Mouse (Mus musculus) granulocyte monocyte progenitor cell, adult 5-6 weeks (primary cell): ENCODE measurements around the gene Coa3. TPM values are rescaled to one million over a fixed set of nuclear protein-coding genes. Genes with fewer than 3 reads are reported as not detected.
A peak's percentile ranks its signal among the peaks of the same experiment; 100 is the strongest.

ENCODE experiments used
- ATAC-seq: replicated peaks from 2 replicates; pipeline ENCODE4 v1.8.0; 2016; ENCODE audit warnings: mild to moderate bottlenecking, moderate TSS enrichment, inconsistent platforms; ENCODE audit not compliant: poor library complexity, severe bottlenecking
- total RNA-seq, 2 experiments: library from RNA; stranded (forward) in 1 of 2; stranded (reverse) in 1 of 2; fragments of 200-712, 200-1000 nt in 1 of 2; fragments of >200 nt in 1 of 2; fragmentation: Nextera tagmentation in 1 of 2; gene quantifications; 2 replicates each; pipeline ENCODE4 v1.2.3; 2014 to 2017

Gene Coa3
- total RNA-seq, 2 experiments from 2014 or later = 35.5 to 53.2 TPM

DNA sequence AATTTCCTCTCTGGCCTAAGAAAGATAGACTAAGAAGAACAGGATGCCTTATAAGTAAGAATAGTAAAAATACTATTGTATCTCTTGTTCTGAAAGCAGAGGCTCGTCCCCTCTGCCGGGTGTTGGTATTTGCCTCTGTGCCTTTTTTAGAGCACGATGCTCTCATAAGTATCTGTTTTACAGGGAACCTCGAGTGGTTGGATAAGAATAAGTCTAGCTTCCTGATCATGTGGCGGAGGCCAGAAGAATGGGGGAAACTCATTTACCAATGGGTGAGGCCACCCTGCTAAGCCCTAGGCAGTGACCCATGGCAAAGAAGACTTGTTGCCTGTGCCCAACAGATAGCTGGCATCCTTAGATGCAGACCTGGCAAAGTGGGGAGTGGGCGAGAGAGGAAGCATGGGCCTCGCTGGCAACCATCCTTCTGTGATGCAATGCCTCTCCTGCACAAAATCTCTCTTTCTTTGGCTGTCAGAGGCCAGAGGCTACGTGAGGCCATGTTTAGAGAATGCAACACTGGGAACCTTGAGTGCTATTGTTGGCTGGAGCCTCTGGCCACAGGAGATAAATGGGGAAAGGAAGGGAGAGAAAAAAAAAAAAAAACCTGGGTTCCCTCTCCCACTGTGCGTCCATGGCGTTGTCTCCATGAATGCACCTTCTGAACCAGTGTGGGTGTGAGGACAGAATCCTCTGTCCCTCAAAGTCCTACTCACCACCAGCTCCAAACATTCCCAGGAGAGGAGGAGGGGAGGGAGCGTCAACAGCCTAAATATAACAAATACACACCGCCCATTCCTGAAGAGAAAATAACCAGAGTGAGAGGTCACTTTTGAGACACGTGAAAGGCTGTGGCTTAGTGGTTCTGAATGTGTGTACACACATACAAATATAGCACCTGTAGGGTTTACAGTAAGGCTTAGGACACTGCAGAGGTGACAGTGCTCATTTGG, 22.8 kb downstream of the Coa3 start:
- ATAC-seq = no peak

GRCm38 (mm10) chr11:101253613-101254389, 25.1 kb downstream of the Coa3 start, which contains the start of gene Vps25:
Gene Vps25, plus strand, starts transcription at chr11:101253707.
- peak; percentile 96 for ATAC-seq

DNA sequence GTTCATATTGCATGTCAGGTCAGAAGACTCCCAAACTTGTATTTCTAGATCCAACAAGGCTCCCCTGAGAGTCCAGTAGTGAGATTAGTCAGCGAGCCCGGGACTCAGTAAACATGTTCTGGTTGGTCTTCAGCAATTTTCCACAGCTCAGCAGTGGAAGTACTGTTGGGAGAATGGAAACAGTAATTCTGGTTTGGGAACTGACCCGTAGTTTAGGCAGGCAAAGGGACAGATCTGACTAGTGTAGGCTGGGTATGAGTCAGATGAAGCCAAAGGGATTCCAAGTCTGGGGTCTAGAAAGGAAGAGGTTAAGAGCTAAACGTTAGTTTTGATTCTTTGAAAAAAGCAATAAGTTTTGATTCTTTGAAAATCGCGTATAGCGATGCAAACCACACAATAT, 26.0 kb downstream of the Coa3 start:
- no peak for ATAC-seq

DNA sequence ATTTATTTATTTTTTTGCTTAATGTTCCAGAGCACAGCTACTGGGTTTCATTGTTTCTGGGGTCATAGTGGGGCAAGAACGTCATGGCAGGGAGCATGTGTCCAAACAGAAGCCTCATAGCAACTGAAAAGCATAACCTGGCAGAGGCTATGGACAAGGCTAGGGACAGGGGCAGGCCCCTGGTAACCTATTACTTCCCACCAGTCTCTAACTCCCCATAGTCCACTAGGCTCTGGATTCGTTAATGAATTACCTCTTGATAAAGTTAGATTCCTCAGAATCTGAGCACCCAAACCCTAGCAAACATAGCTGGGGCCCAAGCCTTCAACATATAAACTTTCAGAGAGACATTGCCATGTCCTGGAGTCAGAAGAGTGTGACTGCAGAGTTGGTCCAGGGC, 27.9 kb downstream of the Coa3 start:
- no peak for ATAC-seq

- ATAC-seq = 0 out of 2 replicates have a peak, but pooled peaks have one; percentile 33
These were observed 30.5 kb downstream of the Coa3 start for GRCm38 (mm10) chr11:101248258-101248994.

GRCm38 (mm10) chr11:101247521-101248030, 31.3 kb downstream of the Coa3 start:
- no peak for ATAC-seq

DNA sequence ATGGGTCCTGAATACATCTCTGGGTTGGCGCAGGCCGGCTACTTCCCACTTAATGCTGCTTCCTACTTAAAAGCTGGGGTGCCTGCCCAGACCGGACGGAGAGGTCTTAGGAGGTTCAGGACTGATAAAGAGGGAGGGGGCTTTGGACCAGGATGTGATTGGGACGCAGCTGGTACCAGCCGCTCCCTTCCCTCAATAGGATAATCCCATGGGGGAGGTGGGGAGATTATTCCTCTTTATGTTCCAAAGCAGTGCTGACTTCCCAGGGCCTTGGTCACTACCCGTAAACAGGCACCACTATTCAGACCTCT, 32.3 kb downstream of the Coa3 start:
- peak; percentile 46 for ATAC-seq

DNA sequence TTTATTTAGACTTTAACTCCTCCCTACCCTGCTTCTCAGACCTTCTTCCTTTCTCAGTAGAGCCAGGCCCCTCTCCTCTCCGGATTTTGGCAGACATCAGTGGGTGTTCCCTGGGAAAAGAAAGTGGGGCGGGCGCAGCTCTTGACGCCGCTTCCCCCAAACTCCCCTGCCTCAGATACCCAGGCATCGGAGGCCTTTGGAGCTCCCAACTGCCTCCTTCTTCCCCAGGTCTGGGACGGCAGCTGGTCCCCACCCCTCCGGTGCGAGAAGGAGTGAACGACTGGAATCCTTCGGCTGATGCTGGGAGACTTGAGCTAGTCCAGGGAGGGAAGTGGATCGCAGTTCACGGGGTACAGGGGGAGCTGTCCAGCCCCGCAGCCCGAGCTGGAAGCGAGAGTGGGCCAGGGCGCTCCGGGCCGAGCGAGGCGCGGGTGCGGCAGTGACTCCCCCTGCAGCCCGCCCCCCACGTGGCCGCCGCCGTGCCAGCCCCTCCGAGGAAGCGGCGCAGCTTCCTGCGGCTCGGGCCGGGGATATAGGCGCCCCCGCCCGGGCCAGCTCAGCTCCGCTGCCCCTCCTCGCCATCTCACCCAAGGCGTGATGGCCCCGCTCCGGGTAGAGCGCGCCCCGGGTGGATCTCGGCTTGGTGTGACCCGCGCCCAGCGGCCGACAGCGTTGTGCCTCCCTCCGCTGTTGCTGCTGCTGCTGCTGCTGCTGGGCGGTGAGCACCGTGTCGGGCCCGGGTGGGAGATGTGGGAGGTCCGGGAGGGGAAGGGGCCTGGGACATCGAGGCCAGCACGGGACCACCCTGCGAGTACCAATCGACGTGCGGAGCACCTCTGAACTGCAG, 32.8 kb downstream of the Coa3 start, which contains the start of gene Ramp2:
Gene Ramp2 (plus strand): TSS at position 174 of the 847 bp plus-strand sequence.
- ATAC-seq = peak; percentile 73

DNA sequence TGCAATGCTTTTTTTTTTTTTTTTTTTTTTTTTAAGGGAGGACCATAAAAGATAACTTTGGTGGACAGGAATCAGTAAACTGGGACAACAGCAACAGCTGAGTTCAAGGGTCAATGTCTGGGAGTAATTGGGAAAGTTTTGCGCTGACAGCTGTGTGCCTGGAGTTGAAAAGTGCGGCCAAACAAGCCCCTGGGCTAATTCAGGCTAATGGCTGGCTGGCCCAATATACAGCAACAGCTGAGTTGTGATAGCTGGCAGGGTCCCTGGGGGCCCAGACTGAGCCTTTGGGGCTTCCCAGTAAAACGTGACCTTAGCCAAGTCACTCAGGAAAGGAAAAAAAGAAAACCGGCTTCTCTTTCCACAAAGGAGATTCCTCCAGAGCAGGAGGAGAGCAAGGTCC, 33.8 kb downstream of the Coa3 start:
- ATAC-seq = no peak

DNA sequence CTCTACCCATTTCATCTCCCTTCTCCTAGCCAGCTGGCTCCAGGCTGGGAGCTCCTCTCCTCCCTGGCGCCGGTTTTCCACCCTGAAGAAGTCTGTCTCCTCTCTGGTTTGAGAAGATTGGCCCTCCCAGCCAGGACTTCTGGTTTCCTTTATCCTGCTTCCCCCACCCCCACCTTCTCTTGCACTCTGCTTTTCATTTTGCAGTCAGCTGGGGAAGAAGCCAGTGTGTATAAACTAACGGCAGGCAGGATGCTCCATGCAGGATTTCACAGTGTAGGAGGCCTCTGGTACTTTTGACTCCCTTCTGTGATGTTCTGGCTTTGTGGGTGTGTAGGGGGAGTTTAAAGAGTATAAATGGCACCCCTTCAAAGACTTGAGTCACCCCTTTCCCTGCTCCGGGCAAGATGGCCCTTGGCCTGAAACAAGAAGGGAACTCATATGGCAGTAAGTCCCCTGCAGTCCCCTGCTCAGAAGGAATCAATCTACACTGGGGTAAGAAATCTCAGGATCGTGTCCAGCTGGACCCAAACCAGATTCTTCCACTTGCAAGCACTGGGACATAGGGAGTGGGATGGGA, 40.8 kb downstream of the Coa3 start:
- no peak for ATAC-seq

DNA sequence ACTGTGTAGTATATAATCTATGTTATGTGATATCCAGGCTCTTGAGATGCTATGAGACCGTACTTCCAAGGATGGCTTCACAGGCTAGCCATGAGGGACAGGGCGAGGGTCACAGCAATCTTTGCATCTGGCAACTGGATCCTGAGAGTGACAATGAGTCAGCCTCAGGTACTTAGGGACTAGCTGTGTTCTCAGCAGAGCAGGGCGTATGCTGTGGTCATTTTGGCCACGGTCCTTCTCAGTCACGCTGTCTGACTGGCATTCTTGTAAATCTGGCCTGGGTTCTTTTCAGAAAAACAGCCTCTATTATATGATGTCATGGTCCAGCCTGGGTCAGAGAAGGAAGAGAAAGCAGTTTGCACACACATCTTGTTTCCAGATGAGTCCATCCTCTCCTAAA, 42.1 kb downstream of the Coa3 start:
- no peak for ATAC-seq

- no peak for ATAC-seq
These were observed 43.5 kb downstream of the Coa3 start for GRCm38 (mm10) chr11:101235429-101235828.

DNA sequence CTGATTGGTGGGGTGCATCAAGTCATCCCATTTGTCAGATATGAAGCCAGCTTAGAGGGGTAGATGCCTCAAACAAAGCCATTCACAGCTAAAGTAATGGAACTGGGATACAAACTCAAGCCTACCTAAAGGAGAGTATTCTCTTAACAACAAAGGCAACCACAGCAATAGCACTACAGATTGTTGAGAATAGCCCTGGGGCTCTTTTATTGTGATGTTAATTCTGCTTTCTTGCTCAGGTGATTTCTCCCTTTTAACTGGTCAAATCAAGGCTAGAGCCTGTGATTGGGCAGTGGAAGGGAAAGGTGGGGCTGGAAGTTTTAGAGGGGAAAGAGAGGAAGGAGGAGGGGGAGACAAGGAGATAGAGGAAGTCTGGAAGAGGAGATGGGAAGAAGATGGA, 44.8 kb downstream of the Coa3 start:
- no peak for ATAC-seq

DNA sequence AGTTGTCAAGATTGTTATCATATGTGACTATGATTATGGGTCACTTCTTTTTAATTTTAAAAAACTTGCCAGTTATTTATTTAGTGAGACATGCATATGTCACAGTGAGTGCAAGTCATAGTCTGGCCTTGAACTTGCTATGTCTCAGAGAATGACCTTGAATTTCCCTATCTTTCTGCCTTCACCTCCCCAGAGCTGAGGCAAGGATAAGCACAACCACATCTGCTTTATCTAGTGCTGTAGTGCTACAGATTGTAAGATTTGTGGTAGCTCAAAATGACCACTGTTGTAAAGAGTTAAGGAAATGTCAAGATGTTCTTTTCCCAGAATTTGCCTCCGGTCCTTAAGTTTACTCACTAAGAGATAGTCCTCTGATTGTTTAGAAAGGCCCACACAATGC, 45.7 kb downstream of the Coa3 start:
- no peak for ATAC-seq

- ATAC-seq = peak; percentile 82
These were observed 46.7 kb downstream of the Coa3 start for GRCm38 (mm10) chr11:101232010-101232839.

- no peak for ATAC-seq
These were observed 47.7 kb downstream of the Coa3 start for GRCm38 (mm10) chr11:101230991-101231871.

DNA sequence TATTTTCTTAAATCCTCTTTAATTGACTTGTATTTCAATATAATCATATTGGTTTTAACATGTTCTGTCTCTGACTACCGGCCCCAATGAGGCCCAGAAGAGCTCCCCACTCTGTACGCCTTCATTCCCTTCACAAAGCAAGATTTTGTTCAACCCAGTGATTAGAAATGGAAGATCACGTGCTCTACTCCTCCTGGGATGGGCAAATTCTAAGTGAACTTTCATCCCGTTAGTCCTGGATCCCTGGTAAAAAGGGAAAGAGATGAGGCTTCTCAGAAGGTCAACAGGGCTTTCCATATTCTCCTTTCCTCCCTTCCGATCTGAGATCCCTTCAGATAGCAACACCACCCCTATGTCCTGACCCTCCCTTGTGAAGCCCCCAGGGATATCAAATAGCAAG, 48.4 kb downstream of the Coa3 start:
- ATAC-seq = no peak
